Mouse (Mus musculus) embryo, embryonic 10 days (tissue): Measurements from ENCODE around the gene Cytip.

ENCODE experiments used
- DNase-seq: peaks from one replicate; pipeline ENCODE4 v3.0.0-alpha.2; 2015; ENCODE audit warnings: low spot score

Cytip gene

GRCm38 (mm10) chr2:58161813-58162212, 33.5 kb downstream of the Cytip start:
- DNase-seq, result no peak

- no peak for DNase-seq
Observed at GRCm38 (mm10) chr2:58160541-58161307, 34.6 kb downstream of the Cytip start.

- DNase-seq, result no peak
Observed at GRCm38 (mm10) chr2:58159880-58160279, 35.5 kb downstream of the Cytip start.

GRCm38 (mm10) chr2:58159121-58159520, 36.2 kb downstream of the Cytip start:
- DNase-seq, result no peak

- DNase-seq, result no peak
Observed at GRCm38 (mm10) chr2:58158539-58158938, 36.8 kb downstream of the Cytip start.

- DNase-seq, result no peak
Observed at GRCm38 (mm10) chr2:58158107-58158506, 37.2 kb downstream of the Cytip start.

GRCm38 (mm10) chr2:58157466-58157865, 37.9 kb downstream of the Cytip start:
- no peak for DNase-seq

GRCm38 (mm10) chr2:58156495-58157392, 38.6 kb downstream of the Cytip start:
- no peak for DNase-seq

- no peak for DNase-seq
Observed at GRCm38 (mm10) chr2:58156108-58156415, 39.3 kb downstream of the Cytip start.

GRCm38 (mm10) chr2:58155271-58156107, 39.8 kb downstream of the Cytip start:
- DNase-seq, result no peak

GRCm38 (mm10) chr2:58154555-58154954, 40.8 kb downstream of the Cytip start:
- DNase-seq, result no peak

GRCm38 (mm10) chr2:58153742-58154141, 41.6 kb downstream of the Cytip start:
- no peak for DNase-seq

GRCm38 (mm10) chr2:58149983-58150405, 45.3 kb downstream of the Cytip start:
- no peak for DNase-seq

GRCm38 (mm10) chr2:58146572-58146971, 48.8 kb downstream of the Cytip start:
- no peak for DNase-seq

GRCm38 (mm10) chr2:58140531-58140930, 54.8 kb downstream of the Cytip start:
- no peak for DNase-seq

- DNase-seq, result no peak
Observed at GRCm38 (mm10) chr2:58138611-58139010, 56.7 kb downstream of the Cytip start.

GRCm38 (mm10) chr2:58137676-58138075, 57.7 kb downstream of the Cytip start:
- no peak for DNase-seq

- no peak for DNase-seq
Observed at GRCm38 (mm10) chr2:58136526-58136925, 58.8 kb downstream of the Cytip start.

GRCm38 (mm10) chr2:58135061-58135463, 60.3 kb downstream of the Cytip start:
- DNase-seq, result no peak

GRCm38 (mm10) chr2:58132597-58132996, 62.7 kb downstream of the Cytip start:
- no peak for DNase-seq

GRCm38 (mm10) chr2:58129903-58130302, 65.4 kb downstream of the Cytip start:
- DNase-seq, result no peak

GRCm38 (mm10) chr2:58111105-58111504, 84.2 kb downstream of the Cytip start:
- no peak for DNase-seq
